Mouse (Mus musculus) left cerebral cortex, postnatal 25 days (tissue): Measurements from ENCODE around the gene Gata1. TPM values are rescaled to one million over a fixed set of nuclear protein-coding genes. Genes with fewer than 3 reads are reported as not detected.
A peak's percentile ranks its signal among the peaks of the same experiment; 100 is the strongest.
"Not testable (repeated sequence)": the region's sequence is repeated elsewhere in the genome, so short reads cannot be mapped to it uniquely, and the experiment has no call there.

Experiments used
- DNase-seq, 2 experiments: peaks; one replicate each; pipeline ENCODE4 v3.0.0; 2022; ENCODE audit warnings: low spot score in 2 of 2, mixed read lengths in 1 of 2
- intact Hi-C: fragments of 180-260 bp; cut with DNase I; formaldehyde crosslinking; loops from one replicate; pipeline ENCODE4 v1.15.1; 2025
- total RNA-seq, 2 experiments: library from RNA; stranded (reverse); gene quantifications; 2 replicates each; pipeline ENCODE4 v1.2.3; 2021

Gata1 gene
- total RNA-seq, 2 experiments from 2014 or later, result not detected

GRCm38 (mm10) chrX:7968226-7968625 lies 9.6 kb downstream of the Gata1 start:
- no peak for DNase-seq
- intact Hi-C loops, result no loop called here

GRCm38 (mm10) chrX:7967596-7968201 lies 10.2 kb downstream of the Gata1 start:
- no peak for DNase-seq
- intact Hi-C loops, result no loop called here

GRCm38 (mm10) chrX:7966161-7966560 lies 11.7 kb downstream of the Gata1 start:
- DNase-seq, result no peak
- intact Hi-C loops, result no loop called here

GRCm38 (mm10) chrX:7963829-7964626 lies 13.8 kb downstream of the Gata1 start:
- no peak for DNase-seq
- intact Hi-C loops, result loop anchor here (5.0 kb wide), 1 partner anchor 53 kb away; the partner anchor contains the start of gene Glod5

- no peak for DNase-seq
- intact Hi-C loops, result no loop called here
Observed at GRCm38 (mm10) chrX:7958868-7959267, 19.0 kb downstream of the Gata1 start.

- intact Hi-C loops, result no loop called here
- no peak for DNase-seq
Observed at GRCm38 (mm10) chrX:7950091-7950490, 27.8 kb downstream of the Gata1 start.

- intact Hi-C loops, result loop anchor here (1.0 to 5.0 kb wide), 2 partner anchors 49 to 124 kb away; partner anchors contain the start of genes Pqbp1, Suv39h1 and Timm17b
Observed at GRCm38 (mm10) chrX:7947900-7948492, 29.9 kb downstream of the Gata1 start.

GRCm38 (mm10) chrX:7947108-7947899 lies 30.6 kb downstream of the Gata1 start, which contains the start of gene Hdac6:
Gene Hdac6, minus strand, starts transcription at chrX:7947889.
- intact Hi-C loops, result loop anchor here (1.0 to 5.0 kb wide), 2 partner anchors 48 to 125 kb away; partner anchors contain the start of genes Pqbp1, Suv39h1 and Timm17b
- DNase-seq, result no peak

More at GRCm38 (mm10) chrX:7947900-7948492, 29.9 kb downstream of the Gata1 start:
- peak; percentile 88 to 97 for DNase-seq

GRCm38 (mm10) chrX:7945618-7946017 lies 32.3 kb downstream of the Gata1 start:
- DNase-seq, result no peak
- intact Hi-C loops, result loop anchor here (5.0 kb wide), 1 partner anchor 127 kb away; the partner anchor contains the start of gene Suv39h1

- intact Hi-C loops, result no loop called here
- no peak for DNase-seq
Observed at GRCm38 (mm10) chrX:7937667-7938066, 40.2 kb downstream of the Gata1 start.

- DNase-seq, result no peak
- intact Hi-C loops, result no loop called here
Observed at GRCm38 (mm10) chrX:7936874-7937273, 41.0 kb downstream of the Gata1 start.

GRCm38 (mm10) chrX:7928270-7928790 lies 49.5 kb downstream of the Gata1 start, which contains the start of gene Eras:
Gene Eras, minus strand, starts transcription at chrX:7928607.
- intact Hi-C loops, result no loop called here
- DNase-seq, result no peak

GRCm38 (mm10) chrX:7927116-7927515 lies 50.8 kb downstream of the Gata1 start:
- intact Hi-C loops, result no loop called here
- no peak for DNase-seq

GRCm38 (mm10) chrX:7926266-7926665 lies 51.6 kb downstream of the Gata1 start:
- DNase-seq, result no peak
- intact Hi-C loops, result no loop called here

- intact Hi-C loops, result no loop called here
- DNase-seq, result peak in 1 of 2 experiments; percentile 16
Observed at GRCm38 (mm10) chrX:7922032-7922431, 55.8 kb downstream of the Gata1 start.

GRCm38 (mm10) chrX:7919601-7920383 lies 58.1 kb downstream of the Gata1 start, which contains the start of gene Pcsk1n:
Gene Pcsk1n, plus strand, starts transcription at chrX:7919822.
- intact Hi-C loops, result loop anchor here (10.0 kb wide), 1 partner anchor 195 kb away; no protein-coding TSS in a partner anchor
- DNase-seq, result peak; percentile 52 to 56

GRCm38 (mm10) chrX:7917960-7918359 lies 59.9 kb downstream of the Gata1 start:
- intact Hi-C loops, result loop anchor here (10.0 kb wide), 1 partner anchor 197 kb away; no protein-coding TSS in a partner anchor
- DNase-seq, result not testable (repeated sequence)

GRCm38 (mm10) chrX:7915669-7916068 lies 62.2 kb downstream of the Gata1 start:
- DNase-seq, result not testable (repeated sequence)
- intact Hi-C loops, result loop anchor here (10.0 kb wide), 1 partner anchor 199 kb away; no protein-coding TSS in a partner anchor
